Mouse (Mus musculus) testis, adult 2 months (tissue): Measurements from ENCODE around the gene Scrg1.

Experiments used
- CTCF ChIP-seq: fragments of 200-500 bp; IDR thresholded peaks from 2 replicates; pipeline ENCODE4 v1.5.1; 2012; ENCODE audit warnings: low read depth, mild to moderate bottlenecking, inconsistent platforms, low read length, moderate library complexity; ENCODE audit not compliant: control insufficient read depth, insufficient read depth, insufficient replicate concordance
- POLR2A ChIP-seq: fragments of 200-500 bp; IDR thresholded peaks from 2 replicates; pipeline ENCODE4 v1.6.1; 2012; ENCODE audit warnings: low read depth, mild to moderate bottlenecking, inconsistent platforms, low read length, moderate library complexity; ENCODE audit not compliant: control insufficient read depth

GRCm38 (mm10) chr8:57435768-57436436 is 19.8 kb upstream of the Scrg1 start:
- TF ChIP-seq CTCF, result no peak
- no peak for TF ChIP-seq POLR2A
